Mouse (Mus musculus) left cerebral cortex, adult 8-10 months (tissue): ENCODE data around the gene Acbd6. TPM values are rescaled to one million over a fixed set of nuclear protein-coding genes. Genes with fewer than 3 reads are reported as not detected.
A peak's percentile ranks its signal among the peaks of the same experiment; 100 is the strongest.

Experiments
- DNase-seq, 2 experiments: peaks; one replicate each; pipeline ENCODE4 v3.0.0; 2022; ENCODE audit warnings: low spot score in 2 of 2
- total RNA-seq, 4 experiments: library from RNA; stranded (reverse); gene quantifications; 2 replicates each; pipeline ENCODE4 v1.2.4; 2022

Acbd6 gene
- total RNA-seq: 100 to 1,000 TPM in 2 of 4 experiments, 10 to 100 TPM in 2; 88.2 to 109 (median 96.6) TPM

GRCm38 (mm10) chr1:155558012-155558842, at the start of gene Acbd6:
Gene Acbd6 (plus strand): TSS chr1:155558120.
- peak; percentile 77 to 78 for DNase-seq

- DNase-seq: no peak
These were observed 47.7 kb upstream of the Acbd6 start for GRCm38 (mm10) chr1:155510263-155510662.

- DNase-seq: no peak
These were observed 42.1 kb upstream of the Acbd6 start for GRCm38 (mm10) chr1:155515866-155516265.

GRCm38 (mm10) chr1:155516594-155516993, 41.3 kb upstream of the Acbd6 start:
- peak; percentile 34 to 39 for DNase-seq

- no peak for DNase-seq
These were observed 40.9 kb upstream of the Acbd6 start for GRCm38 (mm10) chr1:155517060-155517459.

GRCm38 (mm10) chr1:155520285-155520684, 37.6 kb upstream of the Acbd6 start:
- no peak for DNase-seq

- DNase-seq: no peak
These were observed 35.4 kb upstream of the Acbd6 start for GRCm38 (mm10) chr1:155522493-155522892.

GRCm38 (mm10) chr1:155526176-155526575, 31.7 kb upstream of the Acbd6 start:
- no peak for DNase-seq

GRCm38 (mm10) chr1:155527027-155527786, 30.7 kb upstream of the Acbd6 start:
- DNase-seq: no peak

GRCm38 (mm10) chr1:155527787-155528158, 30.1 kb upstream of the Acbd6 start:
- DNase-seq: no peak

- no peak for DNase-seq
These were observed 29.4 kb upstream of the Acbd6 start for GRCm38 (mm10) chr1:155528405-155529119.

- DNase-seq: no peak
These were observed 28.6 kb upstream of the Acbd6 start for GRCm38 (mm10) chr1:155529120-155529963.

GRCm38 (mm10) chr1:155530561-155531457, 27.1 kb upstream of the Acbd6 start:
- DNase-seq: no peak

GRCm38 (mm10) chr1:155532396-155532795, 25.5 kb upstream of the Acbd6 start:
- no peak for DNase-seq

GRCm38 (mm10) chr1:155532833-155533688, 24.9 kb upstream of the Acbd6 start:
- DNase-seq: no peak

GRCm38 (mm10) chr1:155533689-155533965, 24.3 kb upstream of the Acbd6 start:
- no peak for DNase-seq

GRCm38 (mm10) chr1:155537005-155537642, 20.8 kb upstream of the Acbd6 start:
- no peak for DNase-seq

- DNase-seq: no peak
These were observed 19.9 kb upstream of the Acbd6 start for GRCm38 (mm10) chr1:155538006-155538405.

- DNase-seq: no peak
These were observed 293 bp upstream of the Acbd6 start for GRCm38 (mm10) chr1:155557642-155558011.
